Mouse (Mus musculus): ENCODE data around the gene Olfr1202.

The Olfr1202 gene

GRCm38 (mm10) chr2:88814196-88814595 lies at the start of gene Olfr1202:
Gene Olfr1202 (plus strand): TSS chr2:88814496.
- DNase-seq (ENCODE audit: low spot score in 2 of 2), result no peak

- DNase-seq (ENCODE audit: low spot score in 2 of 2), result no peak
Measured at GRCm38 (mm10) chr2:88770388-88770787, 43.9 kb upstream of the Olfr1202 start, which contains the start of gene Olfr1200. Gene Olfr1200 (minus strand): TSS chr2:88770488.

DNA sequence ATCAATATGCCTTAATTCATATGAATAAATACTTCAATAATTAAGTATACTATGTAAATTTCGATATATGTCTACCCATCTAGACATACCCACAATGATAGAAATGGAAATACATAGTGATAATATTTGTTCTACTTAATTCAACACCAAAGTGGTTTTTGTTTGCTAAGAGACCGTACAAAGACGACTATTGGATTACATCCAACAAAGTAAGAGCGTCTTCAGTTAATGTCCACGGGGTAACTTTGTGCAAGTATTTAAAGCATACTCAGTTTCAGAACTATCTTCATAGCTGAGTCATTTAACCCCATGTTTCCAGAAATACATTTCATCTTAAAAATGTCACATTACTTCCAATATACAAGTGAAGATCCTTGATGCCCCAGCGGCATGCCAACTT lies 21.6 kb upstream of the Olfr1202 start, which contains the start of gene Olfr1201:
TSS of gene Olfr1201 (plus strand) at position 301 of the 400 bp plus-strand sequence.
- DNase-seq (ENCODE audit: low spot score in 2 of 2), result no peak

GRCm38 (mm10) chr2:88829437-88829836 lies 15.1 kb downstream of the Olfr1202 start, which contains the start of gene Olfr1205:
Gene Olfr1205 (plus strand): TSS chr2:88829737.
- DNase-seq (ENCODE audit: low spot score in 2 of 2), result no peak

DNA sequence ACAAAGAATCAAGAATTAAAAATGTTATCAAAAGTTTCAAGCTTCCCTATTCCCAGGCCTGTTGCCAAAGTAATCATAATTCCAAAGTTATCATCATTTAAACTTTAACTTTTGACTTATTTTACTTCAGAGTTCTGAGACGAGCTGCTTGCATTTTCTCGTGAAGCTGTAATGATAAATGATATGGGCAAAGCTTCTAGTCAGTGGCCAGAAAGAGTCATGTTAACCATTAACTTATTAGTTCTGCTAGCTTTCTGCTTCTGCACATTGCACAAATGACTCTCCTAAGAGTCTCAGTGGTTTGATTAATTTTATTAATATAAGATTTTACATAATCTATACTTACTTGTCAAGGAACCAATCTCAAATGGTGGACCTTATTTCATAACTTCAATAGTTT lies 24.2 kb downstream of the Olfr1202 start:
- no peak for DNase-seq (ENCODE audit: low spot score in 2 of 2)

DNA sequence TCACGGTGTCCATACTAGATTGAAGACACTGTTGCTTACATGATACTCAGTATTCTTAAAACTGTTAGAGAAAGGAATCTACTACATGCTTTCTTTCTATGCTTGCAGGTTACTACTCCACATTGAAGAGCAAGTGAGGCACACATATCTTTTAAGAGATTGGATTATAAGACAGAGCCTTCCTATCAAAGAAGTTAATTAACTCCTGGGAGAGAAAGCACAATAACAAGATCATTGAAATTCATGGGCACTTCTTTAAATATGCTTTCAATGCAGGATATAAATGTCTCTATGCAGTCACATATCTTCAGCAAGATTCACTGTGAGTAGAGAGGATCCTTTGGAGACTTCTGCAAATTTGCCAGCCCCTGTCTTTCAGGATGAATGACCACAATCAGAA lies 34.7 kb downstream of the Olfr1202 start, which contains the start of gene Olfr1204:
TSS of gene Olfr1204 (plus strand) at position 301 of the 400 bp plus-strand sequence.
- DNase-seq (ENCODE audit: low spot score in 2 of 2), result no peak

DNA sequence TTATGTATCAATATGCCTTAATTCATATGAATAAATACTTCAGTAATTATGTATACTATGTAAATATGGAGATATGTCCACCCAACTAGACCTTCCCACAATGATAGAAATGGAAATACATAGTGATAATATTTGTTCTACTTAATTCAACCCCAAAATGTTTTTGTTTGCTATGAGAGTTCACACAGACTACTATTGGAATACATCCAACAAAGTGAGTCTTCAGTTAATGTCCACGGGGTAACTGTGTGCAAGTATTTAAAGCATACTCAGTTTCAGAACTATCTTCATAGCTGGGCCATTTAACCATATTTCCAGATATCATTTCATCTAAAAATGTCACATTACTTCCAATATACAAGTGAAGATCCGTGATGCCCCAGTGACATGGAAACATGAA lies 48.6 kb downstream of the Olfr1202 start, which contains the start of gene Olfr1206:
TSS of gene Olfr1206 (plus strand) at position 301 of the 400 bp plus-strand sequence.
- DNase-seq (ENCODE audit: low spot score in 2 of 2), result no peak
